Mouse (Mus musculus) G1E-ER4 (cell line): ENCODE data around the gene Tmem205. TPM values are rescaled to one million over a fixed set of nuclear protein-coding genes. Genes with fewer than 3 reads are reported as not detected.

Source experiments
- GATA1 ChIP-seq: IDR thresholded peaks from one replicate; pipeline ENCODE4 v1.8.0; 2012; ENCODE audit warnings: low read length, inconsistent platforms
- polyA plus RNA-seq: library from polyadenylated mRNA; stranded (reverse); fragments of >175 nt; gene quantifications from 2 replicates; pipeline ENCODE4 v1.2.3, GENCODE M21; 2012

Tmem205 gene
- polyA plus RNA-seq, 1 experiment: 18.6 TPM

- no peak for TF ChIP-seq GATA1
These were observed 1.2 kb downstream of the Tmem205 start for GRCm38 (mm10) chr9:21926155-21926554.

- TF ChIP-seq GATA1: no peak
These were observed 1.9 kb downstream of the Tmem205 start for GRCm38 (mm10) chr9:21925506-21925905.

GRCm38 (mm10) chr9:21925034-21925433 lies 2.3 kb downstream of the Tmem205 start:
- TF ChIP-seq GATA1: no peak

GRCm38 (mm10) chr9:21924099-21924493 lies 3.3 kb downstream of the Tmem205 start:
- TF ChIP-seq GATA1: no peak

GRCm38 (mm10) chr9:21923490-21924098 lies 3.8 kb downstream of the Tmem205 start:
- TF ChIP-seq GATA1: no peak

- no peak for TF ChIP-seq GATA1
These were observed 4.3 kb downstream of the Tmem205 start for GRCm38 (mm10) chr9:21923036-21923435.

GRCm38 (mm10) chr9:21918692-21919384 lies 8.5 kb downstream of the Tmem205 start:
- TF ChIP-seq GATA1: no peak

GRCm38 (mm10) chr9:21918035-21918592 lies 9.2 kb downstream of the Tmem205 start, which contains the start of gene Rab3d:
Gene Rab3d, minus strand, starts transcription at chr9:21918192.
- no peak for TF ChIP-seq GATA1

- no peak for TF ChIP-seq GATA1
These were observed 9.8 kb downstream of the Tmem205 start for GRCm38 (mm10) chr9:21917493-21918034.

GRCm38 (mm10) chr9:21916851-21917492 lies 10.4 kb downstream of the Tmem205 start:
- TF ChIP-seq GATA1: no peak

GRCm38 (mm10) chr9:21909474-21910223 lies 17.7 kb downstream of the Tmem205 start:
- TF ChIP-seq GATA1: no peak

GRCm38 (mm10) chr9:21908216-21908615 lies 19.1 kb downstream of the Tmem205 start:
- TF ChIP-seq GATA1: no peak

- no peak for TF ChIP-seq GATA1
These were observed 23.3 kb downstream of the Tmem205 start for GRCm38 (mm10) chr9:21904031-21904430.

- no peak for TF ChIP-seq GATA1
These were observed 26.0 kb downstream of the Tmem205 start for GRCm38 (mm10) chr9:21901223-21901820.

GRCm38 (mm10) chr9:21889229-21889628 lies 38.1 kb downstream of the Tmem205 start:
- TF ChIP-seq GATA1: no peak

GRCm38 (mm10) chr9:21876601-21877000 lies 50.8 kb downstream of the Tmem205 start:
- no peak for TF ChIP-seq GATA1
